In genomic region chr3:146769569-146769939, GRCm38 (mm10) we compare ENCODE assay signal across 10 mouse cellular contexts. TPM values are rescaled to one million over a fixed set of nuclear protein-coding genes. Genes with fewer than 3 reads are reported as not detected.
DNase-seq lines count a peak whose midpoint lies in the region; ATAC-seq and TF ChIP-seq lines count a peak whose summit lies in the region.
"Had no signal": no experiment of that assay in that cellular context is flagged by ENCODE, and none has a peak within 500 bp of the region (broad histone marks: within the 10 kb centered on the region; RNA-seq: fewer than 3 reads in every experiment).

No protein-coding gene starts in this region.

- H3K9me3 ChIP-seq in heart, embryonic 14.5 days (ENCODE audit: control insufficient read depth, low read length): no peaks in the 10 kb centered on the region
- H3K9me3 ChIP-seq in forebrain, embryonic 11.5 days (ENCODE audit: control insufficient read depth, low read length): no peaks in the 10 kb centered on the region
- no peaks in the 10 kb centered on the region for H3K9me3 ChIP-seq in hindbrain, postnatal 0 days (ENCODE audit: low read length)
- no peaks in the 10 kb centered on the region for H3K9me3 ChIP-seq in neural tube, embryonic 12.5 days

- peak overlapping the region; percentile 68 for H3K9ac ChIP-seq in heart, embryonic 14.5 days (ENCODE audit: low read length)
- H3K9ac ChIP-seq in forebrain, embryonic 11.5 days (ENCODE audit: low read length): no peak overlapping the region
- H3K9ac ChIP-seq in hindbrain, postnatal 0 days (replicated peaks; ENCODE audit: low read length): peak overlapping the region; percentile 69
- 0 out of 2 replicates have a peak overlapping the region, but pooled peaks have one; percentile 42 for H3K9ac ChIP-seq in neural tube, embryonic 12.5 days

- no peaks in the 10 kb centered on the region for H3K27me3 ChIP-seq in heart, embryonic 14.5 days (ENCODE audit: control insufficient read depth, insufficient read depth, low read length)
- H3K27me3 ChIP-seq in forebrain, embryonic 11.5 days (ENCODE audit: control insufficient read depth, insufficient read depth, low read length): no peaks in the 10 kb centered on the region
- H3K27me3 ChIP-seq in hindbrain, postnatal 0 days (ENCODE audit: insufficient read depth, low read length): no peaks in the 10 kb centered on the region
- no peaks in the 10 kb centered on the region for H3K27me3 ChIP-seq in neural tube, embryonic 12.5 days (replicated peaks)

- peak overlapping the region; percentile 79 for H3K4me2 ChIP-seq in heart, embryonic 14.5 days (ENCODE audit: low read length)
- H3K4me2 ChIP-seq in forebrain, embryonic 11.5 days (ENCODE audit: low read depth, low read length, severe bottlenecking): peak overlapping the region; percentile 42; the same call in 1 of the 2 replicates
- peak overlapping the region; percentile 51 for H3K4me2 ChIP-seq in hindbrain, postnatal 0 days (ENCODE audit: low read depth, low read length)
- H3K4me2 ChIP-seq in neural tube, embryonic 12.5 days (replicated peaks): peak overlapping the region; percentile 53

- no peak for DNase-seq in heart, adult 9 months (ENCODE audit: low spot score in 2 of 2)
- no peak for DNase-seq in forebrain, embryonic 11.5 days (ENCODE audit: low spot score)
- peak; percentile 64 for DNase-seq in hindbrain, postnatal 0 days (ENCODE audit: low spot score)
- DNase-seq in frontal cortex, postnatal 14 days (ENCODE audit: low spot score in 2 of 2): no peak
- DNase-seq in gastrocnemius, postnatal 25 days: no peak
- no peak for DNase-seq in frontal cortex, postnatal 25 days (ENCODE audit: low spot score in 2 of 2)
- DNase-seq: lung, postnatal 14 days; thymus, adult 18-20 months had no signal

- TF ChIP-seq CTCF in hindbrain, postnatal 0 days (IDR thresholded peaks at IDR 0.05; ENCODE audit: low read depth): no peak

- H3K4me3 ChIP-seq in heart, embryonic 14.5 days (ENCODE audit: control insufficient read depth in 1 of 2, insufficient read depth in 1 of 2, low read depth in 1 of 2, low read length in 2 of 2): peak overlapping the region in 1 of 2 experiments; percentile 41; a peak in 2 of 4 replicates
- H3K4me3 ChIP-seq in forebrain, embryonic 11.5 days (ENCODE audit: low read depth, low read length): peak overlapping the region; percentile 21; the same call in 1 of the 2 replicates
- H3K4me3 ChIP-seq in hindbrain, postnatal 0 days (ENCODE audit: low read length): peak overlapping the region; percentile 45
- peak overlapping the region; percentile 35 for H3K4me3 ChIP-seq in neural tube, embryonic 12.5 days

- 18% methylated on average over 2 of the region's 2 CpGs for WGBS in heart, embryonic 14.5 days
- WGBS in forebrain, embryonic 11.5 days: 11% methylated on average over 2 of the region's 2 CpGs
- 4% methylated on average over 2 of the region's 2 CpGs for WGBS in hindbrain, postnatal 0 days
- 14% methylated on average over 2 of the region's 2 CpGs for WGBS in neural tube, embryonic 12.5 days

- 0 out of 2 replicates have a peak, but pooled peaks cover 4% of the 10 kb centered on the region for H3K36me3 ChIP-seq in heart, embryonic 14.5 days (ENCODE audit: control insufficient read depth, insufficient read depth, low read length)
- no peaks in the 10 kb centered on the region for H3K36me3 ChIP-seq in forebrain, embryonic 11.5 days (ENCODE audit: control insufficient read depth, insufficient read depth, low read length)
- H3K36me3 ChIP-seq in hindbrain, postnatal 0 days (ENCODE audit: insufficient read depth, low read length): no peaks in the 10 kb centered on the region
- 0 out of 2 replicates have a peak, but pooled peaks cover 4% of the 10 kb centered on the region for H3K36me3 ChIP-seq in neural tube, embryonic 12.5 days

- peaks cover 10 to 32% of the 10 kb centered on the region in 2 experiments for H3K4me1 ChIP-seq in heart, embryonic 14.5 days (ENCODE audit: control insufficient read depth in 2 of 2, insufficient read depth in 2 of 2, low read length in 2 of 2)
- H3K4me1 ChIP-seq in forebrain, embryonic 11.5 days (replicated peaks; ENCODE audit: control insufficient read depth, insufficient read depth, low read length): no peaks in the 10 kb centered on the region
- H3K4me1 ChIP-seq in hindbrain, postnatal 0 days (ENCODE audit: insufficient read depth, low read length): peaks cover 9% of the 10 kb centered on the region
- H3K4me1 ChIP-seq in neural tube, embryonic 12.5 days: peaks cover 9% of the 10 kb centered on the region; the same call in 1 of the 2 replicates

- peak overlapping the region in 1 of 2 experiments; percentile 72; a peak in 3 of 4 replicates for H3K27ac ChIP-seq in heart, embryonic 14.5 days (replicated peaks in 1 of 2; ENCODE audit: control insufficient read depth in 1 of 2, insufficient read depth in 1 of 2, low read depth in 2 of 2, low read length in 2 of 2)
- peak overlapping the region; percentile 70; the same call in 1 of the 2 replicates for H3K27ac ChIP-seq in forebrain, embryonic 11.5 days (ENCODE audit: low read depth, low read length)
- H3K27ac ChIP-seq in hindbrain, postnatal 0 days: peak overlapping the region; percentile 80
- H3K27ac ChIP-seq in neural tube, embryonic 12.5 days: peak overlapping the region; percentile 76; the same call in 1 of the 2 replicates

- no peak for ATAC-seq in heart, embryonic 14.5 days (ENCODE audit: insufficient number of reproducible peaks, insufficient read depth, low FRiP score, low read depth)
- peak; percentile 51; the same call in 1 of the 2 replicates for ATAC-seq in forebrain, embryonic 11.5 days (replicated peaks; ENCODE audit: low FRiP score)
- ATAC-seq in hindbrain, postnatal 0 days: no peak
- ATAC-seq in neural tube, embryonic 12.5 days (ENCODE audit: low FRiP score, low read depth): peak; percentile 78

RNA-seq across cellular contexts. Expression of gene Prkacb, which starts 43.2 kb away (rescaled TPM):
- 55.2 and 59.0 TPM in 2 replicates for polyA plus RNA-seq in heart, embryonic 14.5 days (2014; fragmentation: Nextera tagmentation; extraction: Ambion mirVana)
- polyA plus RNA-seq in forebrain, embryonic 11.5 days (2014; fragmentation: Nextera tagmentation; extraction: Ambion mirVana): 69.0 and 75.3 TPM in 2 replicates
- total RNA-seq in hindbrain, postnatal 0 days (2014; rRNA removed): 235 and 238 TPM in 2 replicates
- 167 and 180 TPM in 2 replicates for polyA plus RNA-seq in hindbrain, postnatal 0 days (2015; fragmentation: Nextera tagmentation; extraction: Ambion mirVana)
- polyA plus RNA-seq in neural tube, embryonic 12.5 days (2016; fragmentation: Nextera tagmentation; extraction: Ambion mirVana): 98.7 and 99.4 TPM in 2 replicates
- 10 to 100 TPM; 34.8 to 35.1 TPM for total RNA-seq in gastrocnemius, postnatal 25 days (2021)

Comparison
In these comparisons a context has a peak if more than half of its experiments do, and no peak if none do; other contexts are left out.
1. ATAC-seq: peak in forebrain, embryonic 11.5 days (single experiment) and neural tube, embryonic 12.5 days (single experiment); none in heart, embryonic 14.5 days (single experiment) and hindbrain, postnatal 0 days (single experiment).
2. Peak in every context shown above with its lines, with median percentiles within 50 percentile points of each other: H3K4me2 ChIP-seq.